Mouse (Mus musculus) cerebellum, adult 2 months (tissue): Measurements from ENCODE around the gene Il20rb. TPM values are rescaled to one million over a fixed set of nuclear protein-coding genes. Genes with fewer than 3 reads are reported as not detected.

ENCODE experiments used
- DNase-seq, 2 experiments: peaks; one replicate each; pipeline ENCODE4 v3.0.0; 2021
- H3K27ac ChIP-seq: fragments of 200-500 bp; 2 replicates; pipeline ENCODE4 v1.5.1; 2012; ENCODE audit warnings: low read length, control low read depth, inconsistent platforms; ENCODE audit not compliant: insufficient read depth
- H3K27me3 ChIP-seq: fragments of 200-500 bp; 2 replicates; pipeline ENCODE4 v1.6.1; 2012; ENCODE audit warnings: inconsistent platforms, mild to moderate bottlenecking, low read length, moderate library complexity; ENCODE audit not compliant: control insufficient read depth, insufficient read depth
- H3K4me1 ChIP-seq: fragments of 200-500 bp; 2 replicates; pipeline ENCODE4 v1.6.1; 2011; ENCODE audit warnings: low read length; ENCODE audit not compliant: control insufficient read depth, insufficient read depth
- H3K4me3 ChIP-seq: fragments of 200-500 bp; replicated peaks from 2 replicates; pipeline ENCODE3; 2011; ENCODE audit warnings: mild to moderate bottlenecking, low read depth, low read length, control low read depth; ENCODE audit not compliant: insufficient read depth
- CTCF ChIP-seq: fragments of 200-500 bp; IDR thresholded peaks from 2 replicates; pipeline ENCODE4 v1.5.1; 2011; ENCODE audit warnings: low read depth, mild to moderate bottlenecking, control low read depth, low read length, moderate library complexity, borderline replicate concordance; ENCODE audit not compliant: insufficient read depth
- POLR2A ChIP-seq: fragments of 200-500 bp; IDR thresholded peaks from 2 replicates; pipeline ENCODE4 v1.6.1; 2011; ENCODE audit warnings: low read length, control low read depth, borderline replicate concordance; ENCODE audit not compliant: insufficient read depth
- WGBS: fragments of 180-500 bp; shearing (Covaris S2); methylation state at CpG from one replicate; pipeline ENCODE4 v1.1.7; 2018; 5-methylcytosine and 5-hydroxymethylcytosine counted together
- polyA plus RNA-seq: library from polyadenylated mRNA; depleted of rRNA; stranded (reverse); fragments of >200 nt; gene quantifications from 2 replicates; pipeline ENCODE4 v1.2.3, GENCODE M21; 2012; rRNA removed

Gene Il20rb
- 76.5 and 79.5 TPM in 2 replicates for polyA plus RNA-seq

DNA sequence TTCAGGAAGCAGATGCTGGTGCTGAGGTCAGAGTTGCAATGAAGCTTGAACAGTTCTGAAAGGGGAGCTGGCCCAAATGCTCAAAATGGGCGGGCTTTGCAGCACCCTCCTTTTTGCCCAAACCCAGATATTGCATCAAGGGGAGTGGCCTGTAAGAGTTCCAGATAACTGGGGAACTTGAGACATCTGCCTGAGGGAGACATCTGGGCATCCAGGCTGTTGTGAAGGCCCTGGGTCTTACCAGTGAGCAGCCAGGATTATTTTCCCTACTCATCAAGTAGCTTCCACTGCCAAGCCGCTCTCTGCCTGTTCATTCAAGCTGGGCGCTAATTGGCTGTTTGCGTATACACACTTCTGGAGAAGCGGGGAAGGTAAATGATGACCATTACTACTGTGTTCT lies at the start of gene Il20rb:
TSS of gene Il20rb (minus strand) at position 358 of the 400 bp plus-strand sequence.
- no peak within 1 kb of the TSS for H3K27ac ChIP-seq
- DNase-seq, result no peak
- peaks cover 2% of the 10 kb centered on the region; the same call in 1 of the 2 replicates for H3K4me1 ChIP-seq
- WGBS, result 77% methylated on average over 5 of the region's 5 CpGs
- no peak within 1 kb of the TSS for H3K4me3 ChIP-seq
- H3K27me3 ChIP-seq, result no peaks in the 10 kb centered on the region
- TF ChIP-seq POLR2A, result no peak
- TF ChIP-seq CTCF, result no peak

DNA sequence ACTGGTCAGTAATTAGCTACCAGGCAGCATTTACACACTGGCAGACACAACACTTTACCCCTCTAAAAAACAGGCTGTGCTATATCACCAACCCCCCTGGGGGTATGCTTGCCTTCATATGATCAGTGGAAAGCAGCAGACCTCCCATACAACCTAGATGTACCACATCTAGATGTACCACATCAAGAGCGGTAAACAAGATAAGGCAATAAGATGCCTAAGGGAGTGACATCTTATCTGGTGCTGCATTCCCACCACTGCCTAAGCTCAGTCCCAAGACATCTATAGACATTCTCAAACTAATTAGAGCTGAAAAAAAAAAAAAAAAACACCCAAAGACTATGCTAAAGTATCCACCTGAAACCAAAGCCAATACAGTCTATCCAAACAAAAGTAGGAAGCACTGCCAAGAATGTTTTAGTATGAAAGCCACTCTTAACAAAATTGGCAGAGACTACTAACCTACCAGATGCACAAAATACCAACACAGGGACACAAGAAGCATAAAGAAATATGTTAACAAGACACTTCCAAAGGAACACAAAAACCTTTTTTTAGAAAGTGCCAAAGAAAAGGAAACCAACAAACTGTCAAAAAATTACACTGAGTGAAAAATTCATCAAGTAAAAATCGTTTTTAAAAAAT lies 49.2 kb upstream of the Il20rb start:
- TF ChIP-seq CTCF (no peak), POLR2A (no peak)
- DNase-seq, result no peak
- Histone ChIP-seq H3K4me3 (no peak overlapping the region), H3K27ac (no peak overlapping the region), H3K27me3 (no peaks in the 10 kb centered on the region), H3K4me1 (peaks cover 6% of the 10 kb centered on the region)
- 71% methylated on average over 2 of the region's 2 CpGs for WGBS

DNA sequence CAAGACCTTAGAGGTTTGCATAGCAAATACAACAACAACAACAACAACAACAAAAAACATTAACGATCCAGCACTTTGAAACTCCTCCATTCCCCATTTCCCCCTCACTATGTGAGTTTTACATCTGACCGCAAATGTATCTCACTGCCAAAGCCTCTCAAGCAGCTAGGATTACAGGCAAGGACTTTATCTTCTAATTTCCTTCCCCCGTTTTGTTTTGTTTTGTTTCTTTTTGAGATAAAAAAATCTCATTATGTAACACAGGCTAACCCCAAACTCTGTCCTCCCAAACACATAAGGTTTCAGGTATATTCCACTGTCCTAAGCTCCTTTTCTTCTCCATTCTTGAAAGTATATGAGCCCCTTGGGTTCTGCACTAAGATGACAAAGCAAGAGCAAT lies 48.1 kb upstream of the Il20rb start:
- WGBS, result 90% methylated on average over 3 of the region's 3 CpGs
- Histone ChIP-seq H3K4me1 (peaks cover 6% of the 10 kb centered on the region), H3K4me3 (no peak overlapping the region), H3K27ac (no peak overlapping the region), H3K27me3 (no peaks in the 10 kb centered on the region)
- DNase-seq, result no peak
- no peak for TF ChIP-seq CTCF
- no peak for TF ChIP-seq POLR2A

DNA sequence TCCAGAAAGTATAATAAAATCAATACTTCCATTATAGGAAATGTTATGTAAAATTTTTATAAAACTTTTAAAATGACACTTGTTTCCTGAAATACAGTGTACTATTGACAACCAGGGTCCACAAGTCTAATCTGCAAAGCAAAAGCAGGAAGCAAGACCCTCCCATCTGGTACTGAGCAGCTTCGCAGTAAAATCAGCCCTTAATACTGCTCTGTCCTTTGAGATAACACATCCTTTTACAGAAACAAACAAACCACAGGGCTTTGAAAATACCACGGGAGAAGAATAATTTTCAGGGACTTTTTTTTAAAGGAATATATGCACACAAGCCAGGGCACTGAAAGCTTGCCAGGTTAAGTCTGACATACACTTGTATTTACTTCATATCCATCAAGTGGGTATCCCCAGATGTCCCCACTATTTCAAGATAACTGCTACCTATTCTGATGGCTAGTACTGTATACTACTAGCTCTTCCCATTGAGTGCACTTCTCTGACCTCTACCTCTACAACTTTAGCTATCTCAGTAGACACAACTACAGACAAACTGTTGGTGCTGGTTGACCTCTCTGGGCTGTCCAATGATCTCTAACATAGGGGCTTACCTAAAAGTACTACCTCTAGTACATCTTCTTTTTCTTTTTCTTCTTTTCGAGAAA lies 46.4 kb upstream of the Il20rb start:
- DNase-seq, result no peak
- H3K4me3 ChIP-seq, result no peak overlapping the region
- WGBS, result 69% methylated on average over 3 of the region's 3 CpGs
- H3K4me1 ChIP-seq, result peaks cover 6% of the 10 kb centered on the region
- TF ChIP-seq CTCF, result no peak
- TF ChIP-seq POLR2A, result no peak
- H3K27me3 ChIP-seq, result no peaks in the 10 kb centered on the region
- H3K27ac ChIP-seq, result no peak overlapping the region

DNA sequence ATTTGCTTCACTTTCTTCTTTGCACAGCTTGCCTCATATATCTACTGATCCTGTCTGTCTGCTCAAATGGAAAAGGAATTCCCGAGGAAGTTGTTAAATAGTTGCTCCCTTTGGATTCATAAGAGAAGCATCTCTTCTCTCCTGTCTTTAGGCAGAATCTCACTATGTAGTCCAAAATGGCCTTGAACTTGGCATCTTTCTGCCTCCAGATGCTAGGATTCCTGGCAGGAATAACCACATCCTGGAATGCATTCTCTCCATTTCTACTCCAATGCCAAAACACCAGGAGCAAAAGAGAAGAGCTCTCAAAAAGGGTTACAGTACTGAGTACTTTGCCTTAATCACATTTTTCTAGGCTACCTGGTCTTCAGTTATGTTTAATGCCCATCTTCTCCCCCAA lies 44.7 kb upstream of the Il20rb start:
- peaks cover 5% of the 10 kb centered on the region for H3K4me1 ChIP-seq
- DNase-seq, result no peak
- H3K27ac ChIP-seq, result no peak overlapping the region
- TF ChIP-seq POLR2A (no peak), CTCF (no peak)
- no peak overlapping the region for H3K4me3 ChIP-seq
- no peaks in the 10 kb centered on the region for H3K27me3 ChIP-seq
- 9% methylated on average over 1 of the region's 1 CpGs for WGBS

DNA sequence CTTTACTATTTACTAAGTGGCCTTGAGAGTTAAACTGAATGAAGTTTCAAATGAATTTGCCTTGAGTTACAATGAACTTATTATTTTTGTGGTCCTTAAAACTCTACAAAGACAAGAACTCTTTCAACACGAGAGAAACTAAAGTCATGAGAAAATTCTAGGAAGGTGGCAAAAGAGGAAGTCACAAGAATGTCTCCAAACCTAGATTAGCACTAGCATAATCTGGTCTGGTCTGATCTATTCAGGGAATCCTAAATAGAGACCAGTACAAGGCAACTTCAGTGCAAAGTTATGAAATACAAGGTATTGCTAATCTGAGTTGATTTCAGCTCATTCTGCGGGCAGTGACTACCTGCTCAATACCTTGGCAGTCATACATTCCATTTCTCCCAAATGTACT lies 38.6 kb upstream of the Il20rb start:
- Histone ChIP-seq H3K27me3 (no peaks in the 10 kb centered on the region), H3K4me3 (no peak overlapping the region), H3K27ac (no peak overlapping the region), H3K4me1 (no peaks in the 10 kb centered on the region; the same call in 1 of the 2 replicates)
- DNase-seq, result no peak
- 80% methylated on average over 2 of the region's 2 CpGs for WGBS
- TF ChIP-seq POLR2A, result no peak
- no peak for TF ChIP-seq CTCF

DNA sequence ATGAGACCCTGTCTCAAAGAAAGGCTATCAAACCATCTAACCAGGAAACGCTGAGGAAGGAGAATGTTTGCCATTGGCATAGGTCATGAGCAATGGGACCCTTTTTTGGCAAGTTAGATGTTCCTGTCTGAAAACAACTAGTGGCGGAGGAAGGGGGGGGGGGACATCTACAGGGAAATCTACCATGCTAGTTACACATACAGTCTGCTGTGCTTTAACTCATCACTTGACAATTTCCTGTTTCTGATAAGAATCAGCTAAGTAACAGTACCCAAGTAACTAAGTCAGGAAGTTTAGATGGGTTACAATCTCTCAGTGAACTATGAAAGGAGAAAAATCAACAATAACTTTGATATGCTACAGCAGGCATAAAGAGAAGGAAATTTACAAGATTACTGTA lies 35.4 kb upstream of the Il20rb start:
- Histone ChIP-seq H3K4me1 (no peaks in the 10 kb centered on the region; the same call in 1 of the 2 replicates), H3K27me3 (no peaks in the 10 kb centered on the region), H3K4me3 (no peak overlapping the region), H3K27ac (no peak overlapping the region)
- WGBS, result 68% methylated on average over 2 of the region's 2 CpGs
- TF ChIP-seq POLR2A (no peak), CTCF (no peak)
- DNase-seq, result no peak

DNA sequence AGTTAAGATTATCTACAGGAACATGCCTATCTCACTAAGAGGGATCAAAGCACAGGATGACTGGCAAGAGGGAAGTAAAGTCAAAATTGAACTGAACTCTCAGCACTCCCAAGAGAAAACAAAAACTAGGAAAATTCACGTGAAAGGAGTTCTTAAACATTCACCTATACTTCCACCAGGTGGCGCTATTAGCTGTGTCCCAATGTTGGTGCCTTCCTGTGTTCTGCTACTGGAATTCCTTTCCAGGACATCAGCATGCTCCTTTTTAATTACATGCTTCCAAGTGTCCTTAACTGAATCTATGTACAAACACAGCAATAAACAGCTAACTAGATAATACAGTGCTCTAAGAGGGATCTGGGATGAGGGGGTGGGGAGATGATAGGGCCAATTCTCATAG lies 34.0 kb upstream of the Il20rb start:
- H3K4me1 ChIP-seq, result no peaks in the 10 kb centered on the region
- H3K27me3 ChIP-seq, result no peaks in the 10 kb centered on the region
- DNase-seq, result peak; percentile 38 to 69
- TF ChIP-seq CTCF (peak; percentile 57; the same call in 1 of the 2 replicates), POLR2A (no peak)
- 1% methylated on average over 2 of the region's 2 CpGs for WGBS
- no peak overlapping the region for H3K4me3 ChIP-seq
- no peak overlapping the region for H3K27ac ChIP-seq
